Mouse (Mus musculus) lung, postnatal 0 days (tissue): ENCODE results near the gene Lrfn3.

Experiments used
- CTCF ChIP-seq: IDR thresholded peaks from 2 replicates; pipeline ENCODE4 v1.5.1; 2016; ENCODE audit warnings: antibody characterized with exemption, mild to moderate bottlenecking
- EP300 ChIP-seq: IDR thresholded peaks from 2 replicates; pipeline ENCODE4 v1.6.1; 2016; ENCODE audit warnings: antibody characterized with exemption, mild to moderate bottlenecking, control low read depth

- TF ChIP-seq CTCF: no peak
- TF ChIP-seq EP300: no peak
These were observed 15.8 kb downstream of the Lrfn3 start for GRCm38 (mm10) chr7:30346635-30347379.
